Mouse (Mus musculus) adrenal gland, postnatal 36 days (tissue): ENCODE measurements around the gene Map3k19. TPM values are rescaled to one million over a fixed set of nuclear protein-coding genes. Genes with fewer than 3 reads are reported as not detected.

Experiments used
- DNase-seq, 2 experiments: peaks; one replicate each; pipeline ENCODE4 v3.0.0; 2021; ENCODE audit warnings: mixed read lengths in 1 of 2
- total RNA-seq, 2 experiments: library from RNA; stranded (reverse); gene quantifications; 2 replicates each; pipeline ENCODE4 v1.2.3; 2021

Gene Map3k19
- total RNA-seq, 2 experiments from 2014 or later: 0.13 to 0.33 TPM

DNA sequence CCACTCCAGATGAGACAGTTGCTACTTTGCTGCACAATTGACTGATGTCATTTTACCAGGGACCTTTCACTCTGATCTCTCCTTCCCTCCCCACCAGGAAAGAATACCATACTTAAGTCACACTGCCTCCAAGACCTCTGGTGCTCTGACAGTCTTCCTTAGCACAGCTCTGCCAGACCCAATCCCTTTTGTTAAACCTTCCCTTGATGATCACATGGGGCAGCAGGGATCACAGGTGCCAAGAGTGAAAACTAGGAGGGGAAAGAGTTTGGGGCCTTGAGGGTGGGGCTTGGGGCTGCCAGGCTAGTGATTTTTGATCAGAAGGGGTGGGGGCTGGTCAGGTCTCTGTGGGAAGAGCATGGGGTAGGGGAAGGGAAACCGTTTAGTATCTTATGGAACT is 58.1 kb downstream of the Map3k19 start:
- DNase-seq: no peak

GRCm38 (mm10) chr1:127796341-127796740 is 58.5 kb downstream of the Map3k19 start:
- DNase-seq: no peak

DNA sequence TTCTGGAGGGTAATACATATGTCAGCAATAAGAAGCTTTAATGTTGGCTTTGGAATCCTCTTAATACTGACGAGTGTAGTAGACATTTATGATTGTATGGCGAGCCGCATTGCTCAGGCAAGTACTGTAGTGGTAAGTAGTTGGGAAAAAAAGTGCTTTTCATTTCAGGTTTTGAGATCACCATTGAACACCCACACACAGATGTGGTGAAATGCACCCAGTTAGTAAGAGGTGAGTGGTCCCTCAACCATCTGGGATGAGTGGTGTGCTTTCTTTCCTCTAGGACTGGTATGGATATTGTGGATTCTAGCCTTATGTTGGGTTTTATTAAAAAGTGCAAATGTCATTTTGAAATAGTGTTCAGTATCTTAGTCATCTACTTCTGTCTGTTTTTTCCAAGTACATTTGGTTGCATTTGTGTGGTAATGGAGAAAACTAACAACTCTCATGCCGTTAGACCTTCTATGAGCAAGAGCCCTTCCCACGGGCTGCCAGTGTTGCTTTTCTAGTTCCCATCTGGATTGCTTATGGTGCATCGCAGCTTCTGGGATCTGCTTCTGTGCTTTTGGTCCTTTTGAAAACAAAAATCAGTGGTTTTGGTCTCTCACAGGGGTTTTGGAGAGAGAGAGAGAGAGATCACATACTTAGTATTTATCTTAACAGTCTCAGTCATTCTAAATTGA is 59.6 kb downstream of the Map3k19 start:
- no peak for DNase-seq

DNA sequence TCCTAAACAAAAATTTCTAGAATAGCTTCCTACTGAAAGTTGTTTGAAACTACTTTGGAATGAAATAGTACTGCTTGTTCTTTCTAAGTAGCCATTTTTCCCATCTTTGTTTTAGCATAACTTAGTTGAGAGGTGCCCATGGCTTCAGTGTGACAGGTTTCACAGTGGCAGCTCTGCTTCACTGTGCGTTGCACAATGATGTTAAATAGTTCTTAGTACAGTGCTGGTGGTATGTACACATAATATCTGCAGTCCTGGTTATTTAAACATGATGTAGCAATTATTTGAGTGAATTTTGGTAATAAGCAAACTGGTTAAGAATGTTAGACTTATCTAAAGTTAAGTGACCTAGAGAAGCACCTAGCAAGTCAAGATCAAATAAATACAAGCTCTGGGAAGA is 61.4 kb downstream of the Map3k19 start:
- no peak for DNase-seq

DNA sequence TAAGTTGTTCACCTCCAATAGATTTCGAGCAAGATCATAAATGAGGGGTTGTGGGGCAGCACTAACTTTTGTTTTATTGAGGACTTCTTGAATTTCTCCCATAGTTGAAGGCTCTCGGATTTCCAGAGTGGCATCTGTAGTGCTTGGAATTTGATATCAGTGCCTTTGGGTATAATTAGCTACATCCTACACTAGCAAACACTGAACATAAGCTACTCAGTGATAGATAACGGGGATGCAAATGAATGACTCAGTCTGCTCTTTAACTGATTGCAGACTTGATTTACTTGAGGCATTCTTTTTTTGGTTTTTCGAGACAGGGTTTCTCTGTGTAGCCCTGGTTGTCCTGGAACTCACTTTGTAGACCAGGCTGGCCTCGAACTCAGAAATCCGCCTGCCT is 65.9 kb downstream of the Map3k19 start:
- DNase-seq: no peak

DNA sequence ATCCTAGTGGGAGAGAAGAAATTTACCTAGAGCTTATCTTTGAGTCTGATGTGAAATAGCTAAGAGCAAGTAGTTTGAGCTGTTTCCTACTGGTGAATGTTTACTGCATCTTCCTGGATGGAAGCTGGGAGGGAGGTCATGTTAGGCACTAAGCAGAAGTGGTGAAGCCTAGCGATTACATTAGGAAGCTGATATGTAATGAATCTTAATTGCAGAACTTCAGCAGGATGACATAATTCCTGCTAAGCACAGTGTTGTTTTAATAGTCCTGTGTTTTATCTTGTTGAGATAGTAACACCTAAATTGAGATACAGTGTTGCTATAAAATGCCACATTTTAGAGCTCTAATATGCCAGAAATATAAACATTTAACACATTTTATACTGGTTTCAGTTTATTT is 68.9 kb downstream of the Map3k19 start:
- no peak for DNase-seq

DNA sequence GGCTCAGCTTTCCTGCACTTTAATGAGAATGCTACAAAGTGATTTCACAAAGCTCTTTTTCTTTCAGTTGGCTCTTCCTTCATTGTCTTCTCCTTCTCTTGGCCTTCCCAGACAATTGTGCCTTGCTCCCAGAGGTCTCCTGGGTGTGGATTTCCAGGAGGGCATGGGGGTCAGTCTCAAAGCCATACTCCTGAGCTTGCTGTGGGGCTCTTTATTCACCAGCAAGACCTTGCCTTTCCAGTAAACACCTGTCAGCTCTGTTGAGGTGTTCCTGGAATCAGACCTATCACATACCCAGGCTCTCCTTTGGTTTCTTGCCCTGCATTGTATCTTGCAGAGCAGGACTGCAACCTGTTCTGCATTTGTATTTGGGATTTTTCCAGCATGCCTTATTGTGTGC is 71.0 kb downstream of the Map3k19 start:
- no peak for DNase-seq

DNA sequence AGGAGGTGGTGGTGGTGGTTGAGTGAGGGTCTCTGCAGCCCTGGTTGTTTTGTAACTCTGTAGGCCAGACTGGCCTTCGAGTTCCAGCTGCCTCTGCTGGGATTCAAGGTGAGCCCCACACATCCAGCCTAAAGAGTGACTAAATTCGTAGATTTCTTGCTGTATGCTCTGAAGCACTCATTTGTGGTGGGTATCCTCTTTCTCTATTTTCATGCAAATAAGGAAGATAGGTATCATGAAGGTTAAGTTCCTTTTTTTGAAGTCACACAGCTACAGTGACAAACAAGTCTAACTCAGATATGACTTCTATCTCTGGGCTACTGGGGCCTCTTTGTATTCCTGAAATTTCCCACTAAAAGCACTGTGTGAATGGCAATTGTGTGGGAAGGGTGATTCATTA is 74.0 kb downstream of the Map3k19 start:
- DNase-seq: no peak

DNA sequence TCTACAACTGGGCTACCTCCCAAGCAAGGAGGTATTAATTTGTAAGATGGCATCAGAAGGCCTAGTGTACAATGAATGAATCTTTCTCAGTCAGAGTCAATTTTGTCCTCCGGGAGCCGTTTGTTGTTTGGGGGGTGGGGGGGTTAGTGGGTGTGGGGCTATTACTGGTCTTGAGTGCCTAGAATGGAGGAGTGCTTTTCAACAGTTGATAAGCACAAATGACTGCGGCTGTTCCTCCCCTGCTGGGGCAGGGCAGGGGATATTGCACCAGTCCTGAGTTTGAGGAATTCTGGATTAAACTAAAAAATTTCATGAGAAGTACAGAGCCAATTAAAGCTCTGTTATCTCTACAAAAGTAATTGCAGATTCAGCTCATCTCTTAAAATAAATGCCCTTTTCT is 74.7 kb downstream of the Map3k19 start:
- DNase-seq: no peak

DNA sequence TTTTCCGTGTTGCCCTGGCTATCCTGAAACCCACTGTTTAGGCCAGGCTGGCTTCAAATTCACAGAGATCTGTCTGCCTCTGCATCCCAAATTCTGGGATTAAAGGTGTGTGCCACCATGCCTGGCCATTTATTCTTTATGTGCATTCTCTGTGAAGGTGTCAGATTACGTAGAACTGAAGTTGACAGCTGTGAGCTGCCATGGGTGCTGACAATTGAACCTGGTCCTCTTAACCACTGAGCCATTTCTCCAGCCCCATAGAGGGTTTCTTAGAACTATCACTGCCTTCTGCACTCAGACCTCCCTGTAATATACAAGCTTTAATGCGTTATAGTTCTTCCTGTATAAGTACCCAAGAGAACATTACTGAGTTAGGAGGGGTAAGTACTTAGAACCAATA is 76.2 kb downstream of the Map3k19 start:
- no peak for DNase-seq

DNA sequence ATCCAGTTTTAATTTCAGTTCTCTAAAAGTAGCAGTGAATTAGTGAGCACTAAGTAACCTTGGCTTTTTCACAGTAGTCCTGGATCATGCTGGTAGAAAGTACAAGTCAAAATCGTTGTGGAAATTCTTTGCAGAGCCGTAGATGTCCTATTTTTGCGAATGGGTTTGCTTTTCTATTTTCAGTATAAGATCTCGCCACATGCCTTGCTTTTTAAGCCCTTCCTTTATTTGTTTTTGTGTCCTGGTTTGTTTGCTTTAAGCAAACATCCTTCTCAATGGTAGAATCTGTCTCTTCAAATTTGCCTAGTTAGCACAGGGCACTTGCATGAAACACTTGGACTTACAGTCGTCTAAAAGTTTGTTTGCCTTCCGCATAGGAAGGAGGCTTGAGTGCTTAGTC is 78.6 kb downstream of the Map3k19 start:
- DNase-seq: no peak

DNA sequence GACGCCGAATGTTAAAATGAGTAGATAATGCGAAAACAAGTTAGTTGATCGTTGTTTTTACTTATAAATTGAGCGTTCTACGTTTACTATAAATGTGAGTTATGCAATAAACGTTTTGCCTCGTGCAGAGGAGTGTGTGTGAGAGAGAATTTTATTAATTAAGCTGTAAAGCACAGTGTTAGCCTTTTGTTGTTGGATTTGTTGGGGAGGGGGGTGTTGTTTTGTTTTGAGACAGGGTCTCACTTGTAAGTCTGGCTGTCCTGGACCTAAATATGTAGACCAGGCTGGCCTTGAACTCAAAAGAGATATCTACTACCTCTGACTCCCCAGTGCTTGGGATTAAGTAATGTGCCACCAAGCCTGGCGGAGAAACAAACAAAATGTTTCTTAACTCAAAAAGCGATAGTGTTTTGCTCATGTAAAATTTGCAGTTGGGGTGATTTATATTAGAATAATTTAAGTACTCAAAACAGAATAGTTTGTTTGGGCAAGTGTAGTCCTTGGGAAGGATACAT is 79.6 kb downstream of the Map3k19 start:
- no peak for DNase-seq

GRCm38 (mm10) chr1:127774501-127774880 is 80.3 kb downstream of the Map3k19 start:
- DNase-seq: peak; percentile 71 to 79

DNA sequence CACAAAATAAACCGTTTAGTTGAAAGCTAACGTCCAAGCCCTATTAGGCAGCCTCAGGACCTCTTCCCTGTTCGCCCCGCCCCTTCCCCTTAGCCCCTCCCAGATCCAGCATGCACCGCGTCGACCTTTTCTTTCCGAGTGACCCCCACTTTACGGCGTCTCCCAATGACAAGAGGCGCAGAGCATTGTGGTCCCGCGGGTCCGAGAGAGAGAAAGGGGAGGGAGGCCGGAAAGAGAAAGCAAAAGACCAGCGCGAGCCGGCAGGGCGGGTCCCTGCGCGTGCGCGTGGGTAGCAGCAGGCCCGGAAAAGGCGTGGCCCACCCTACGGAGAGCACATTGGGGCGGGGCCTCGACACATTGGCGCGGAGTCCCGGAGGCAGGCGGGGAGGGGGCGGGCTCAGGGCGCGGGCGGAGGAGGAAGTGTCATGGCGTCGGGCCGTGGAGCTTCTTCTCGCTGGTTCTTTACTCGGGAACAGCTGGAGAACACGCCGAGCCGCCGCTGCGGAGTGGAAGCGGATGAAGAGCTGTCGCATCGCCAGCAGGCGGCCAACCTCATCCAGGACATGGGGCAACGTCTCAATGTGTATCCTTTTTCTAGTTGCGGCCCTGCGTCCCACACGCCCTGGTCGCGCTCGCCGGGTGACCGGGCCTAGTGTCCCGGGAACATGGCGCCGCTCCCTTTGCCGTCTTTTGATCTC is 80.9 kb downstream of the Map3k19 start, which contains the start of gene Ccnt2:
Gene Ccnt2 (plus strand): TSS at position 362 of the 698 bp plus-strand sequence.
- peak; percentile 99 to 100 for DNase-seq

DNA sequence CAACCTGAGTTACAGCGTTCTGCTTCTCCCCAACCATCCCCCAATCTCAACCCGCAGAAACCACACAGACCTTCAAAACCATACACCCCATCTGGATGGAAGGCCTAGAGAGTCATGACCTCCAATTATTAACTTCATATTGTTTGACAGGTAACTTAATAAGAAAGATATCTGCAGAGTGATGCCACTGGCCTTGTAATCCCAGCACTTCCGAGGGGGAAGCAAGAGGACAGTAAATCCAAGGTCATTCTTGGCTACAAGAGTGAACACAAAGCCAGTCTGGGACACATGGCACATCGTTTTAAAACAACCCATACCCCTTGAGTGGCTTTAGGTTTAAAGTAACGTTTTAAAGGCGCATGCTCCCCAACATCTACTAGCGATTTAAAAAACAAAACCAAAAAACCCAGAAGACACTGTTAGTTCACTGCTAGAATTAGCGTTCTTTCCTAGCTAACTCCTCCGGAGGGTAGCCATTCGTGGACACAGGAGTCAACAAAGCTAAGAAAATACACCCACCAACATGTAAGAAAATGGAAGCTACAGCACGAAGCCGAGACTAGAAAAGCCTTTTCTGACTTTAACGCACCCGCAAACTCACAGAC is 81.5 kb downstream of the Map3k19 start:
- DNase-seq: peak in 1 of 2 experiments; percentile 11

DNA sequence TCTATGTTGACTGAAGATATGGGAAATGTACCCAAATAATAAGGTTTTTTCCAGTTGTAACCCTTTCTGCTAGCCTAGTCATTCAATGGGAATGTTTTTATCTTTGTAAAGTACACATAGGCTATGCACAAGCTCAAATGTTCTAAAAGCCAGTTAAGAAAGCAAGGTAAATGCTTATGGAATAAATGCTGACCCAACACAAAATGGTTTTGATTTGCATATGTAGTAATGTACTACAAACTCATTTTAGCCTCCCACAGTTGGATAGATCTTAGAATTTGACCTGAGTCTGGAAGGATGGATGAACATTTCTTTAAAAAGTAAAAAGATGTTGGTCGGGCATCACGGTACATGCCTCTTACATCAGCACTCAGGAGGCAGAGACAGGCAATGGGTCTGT is 88.1 kb downstream of the Map3k19 start:
- no peak for DNase-seq

DNA sequence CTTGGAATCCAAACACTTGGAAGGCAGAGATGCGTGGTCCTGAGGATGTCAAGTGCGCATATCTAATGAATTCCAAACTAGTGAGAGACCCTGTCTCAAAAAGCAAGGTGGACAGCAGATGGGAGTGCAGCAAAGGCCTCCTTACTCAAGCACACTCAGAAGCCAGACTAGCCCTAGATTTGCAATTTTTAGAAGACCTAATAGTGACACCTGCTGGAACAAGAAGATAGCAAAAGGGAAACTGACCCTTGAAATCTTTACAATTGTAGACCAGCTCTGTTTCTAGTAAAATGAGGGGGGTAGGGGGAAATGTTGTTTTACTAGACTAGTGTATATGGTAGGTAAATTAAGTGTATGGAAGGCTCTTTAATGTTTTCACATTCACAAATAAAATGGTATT is 89.4 kb downstream of the Map3k19 start:
- no peak for DNase-seq

Other genes starting within 250 kb of the Map3k19 start
- gene Tmem163, start 175.5 kb downstream of the Map3k19 start, total RNA-seq: under 1 TPM in 1 of 2 experiments, not detected in 1; 0.26 TPM
- gene Acmsd, start 125.6 kb downstream of the Map3k19 start, total RNA-seq: not detected
- gene Ccnt2, start 80.9 kb downstream of the Map3k19 start, total RNA-seq: 10 to 100 TPM; 37.9 to 45.0 TPM
- gene Rab3gap1, start 13.7 kb upstream of the Map3k19 start, total RNA-seq: 10 to 100 TPM; 49.7 to 50.2 TPM
- 1 to 10 TPM; 4.3 to 4.6 TPM for gene Zranb3, start 248.0 kb upstream of the Map3k19 start, total RNA-seq
- 10 to 100 TPM; 72.0 to 75.2 TPM for gene R3hdm1, start 248.3 kb upstream of the Map3k19 start, total RNA-seq